Mouse (Mus musculus) liver, embryonic 12.5 days (tissue): ENCODE measurements around the gene Emsy. TPM values are rescaled to one million over a fixed set of nuclear protein-coding genes. Genes with fewer than 3 reads are reported as not detected.
A peak's percentile ranks its signal among the peaks of the same experiment; 100 is the strongest.

Source experiments
- ATAC-seq: fragments of 200-750 bp; cut with Nextera tagmentation; 2 replicates; pipeline ENCODE4 v1.8.0; 2017; ENCODE audit warnings: moderate number of reproducible peaks, mild to moderate bottlenecking, moderate library complexity
- H3K27ac ChIP-seq: fragments of 300-500 bp; sonication (generic); 2 replicates; pipeline ENCODE4 v1.5.1; 2016; ENCODE audit warnings: mild to moderate bottlenecking
- H3K27me3 ChIP-seq: fragments of 300-500 bp; sonication (generic); replicated peaks from 2 replicates; pipeline ENCODE4 v1.6.1; 2016; ENCODE audit warnings: mild to moderate bottlenecking, moderate library complexity
- H3K36me3 ChIP-seq: fragments of 300-500 bp; sonication (generic); 2 replicates; pipeline ENCODE4 v1.6.1; 2016; ENCODE audit warnings: mild to moderate bottlenecking, moderate library complexity
- H3K4me1 ChIP-seq: fragments of 300-500 bp; sonication (generic); 2 replicates; pipeline ENCODE4 v1.6.1; 2016
- H3K4me2 ChIP-seq: fragments of 300-500 bp; sonication (generic); 2 replicates; pipeline ENCODE4 v1.6.1; 2016; ENCODE audit warnings: mild to moderate bottlenecking, moderate library complexity
- H3K4me3 ChIP-seq: fragments of 300-500 bp; sonication (generic); 2 replicates; pipeline ENCODE4 v1.5.1; 2016; ENCODE audit warnings: mild to moderate bottlenecking, moderate library complexity
- H3K9ac ChIP-seq: fragments of 300-500 bp; sonication (generic); 2 replicates; pipeline ENCODE4 v1.6.1; 2016; ENCODE audit warnings: mild to moderate bottlenecking, moderate library complexity
- H3K9me3 ChIP-seq: fragments of 300-500 bp; sonication (generic); replicated peaks from 2 replicates; pipeline ENCODE4 v1.6.1; 2016; ENCODE audit warnings: mild to moderate bottlenecking, moderate library complexity
- WGBS: fragments of 180-500 bp; shearing (Covaris S2); methylation state at CpG from one replicate; pipeline ENCODE4 v1.1.7; 2016; ENCODE audit not compliant: insufficient replicate concordance; 5-methylcytosine and 5-hydroxymethylcytosine counted together
- polyA plus RNA-seq: library from polyadenylated mRNA; unstranded; fragments of >200 nt; fragmentation: Nextera tagmentation; extraction: Ambion mirVana; gene quantifications from 2 replicates; pipeline ENCODE4 v1.2.1, GENCODE M21; 2016

Gene Emsy
- 10.4 and 11.8 TPM in 2 replicates for polyA plus RNA-seq

DNA sequence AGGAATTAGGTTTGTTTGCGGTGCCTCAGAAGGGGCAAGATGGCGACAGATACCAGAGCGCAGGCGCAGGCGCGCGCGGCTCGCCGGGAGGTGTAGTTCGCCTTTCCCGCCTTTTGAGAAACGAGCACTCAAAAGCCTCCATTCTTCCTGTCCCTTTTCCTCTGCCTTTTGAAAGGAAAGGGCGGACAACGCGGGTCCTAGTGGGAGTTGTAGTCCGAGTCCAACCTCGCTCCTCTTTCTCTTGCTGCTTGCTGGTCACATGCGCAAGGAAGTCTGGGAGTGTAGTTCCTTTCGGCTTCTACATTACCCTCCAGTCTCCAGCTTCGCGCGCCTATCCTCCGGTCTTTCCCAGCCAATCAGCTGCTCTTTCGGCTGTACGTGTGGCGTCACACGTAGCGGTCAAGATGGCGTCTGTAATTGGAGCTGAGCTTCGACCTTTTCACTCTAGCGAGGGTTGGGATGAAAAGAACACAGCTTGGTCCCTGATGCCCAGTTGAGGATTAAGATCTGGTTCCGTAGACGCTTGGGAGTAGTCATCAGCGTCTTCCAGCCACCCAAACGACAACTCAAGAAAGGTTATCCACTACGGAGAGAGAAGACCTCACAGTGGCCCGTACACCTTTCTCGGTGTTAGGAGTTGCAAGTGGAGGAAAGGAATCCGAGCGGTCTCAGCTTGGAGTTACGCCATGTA is at the start of gene Emsy:
Gene Emsy, minus strand, starts transcription at position 253 of the 691 bp plus-strand sequence.
- H3K9ac ChIP-seq, result peak within 1 kb of the TSS; percentile 96
- peak within 1 kb of the TSS; percentile 90 for H3K4me2 ChIP-seq
- peak within 1 kb of the TSS; percentile 100 for H3K4me3 ChIP-seq
- no peaks in the 10 kb centered on the region for H3K27me3 ChIP-seq
- peak within 1 kb of the TSS; percentile 95 for H3K27ac ChIP-seq
- H3K36me3 ChIP-seq, result peaks cover 40% of the 10 kb centered on the region
- ATAC-seq, result peak; percentile 94
- 1% methylated on average over 42 of the region's 42 CpGs for WGBS
- peaks cover 31% of the 10 kb centered on the region for H3K4me1 ChIP-seq
- no peaks in the 10 kb centered on the region for H3K9me3 ChIP-seq

DNA sequence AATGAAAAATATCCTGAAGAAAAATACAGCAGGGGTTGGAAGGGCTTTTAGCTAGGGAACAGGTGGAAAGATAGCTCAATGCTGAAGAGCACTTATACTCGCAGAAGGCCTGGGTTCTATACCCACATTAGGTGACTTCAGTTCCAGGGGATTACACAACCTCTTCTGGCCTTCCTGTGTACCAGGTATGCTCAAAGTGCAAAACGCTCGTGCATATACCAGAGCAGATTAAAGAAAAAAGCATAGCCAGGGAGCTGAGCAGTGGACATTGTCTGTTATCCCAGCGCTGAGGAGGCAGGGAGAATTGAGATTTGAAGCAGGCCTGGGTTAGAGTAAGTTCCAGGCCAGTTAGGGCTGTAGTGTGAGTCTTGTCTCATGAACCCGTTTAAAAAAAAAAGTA is 47.7 kb upstream of the Emsy start:
- Histone ChIP-seq H3K27ac (no peak overlapping the region), H3K4me1 (peaks cover 37% of the 10 kb centered on the region)

DNA sequence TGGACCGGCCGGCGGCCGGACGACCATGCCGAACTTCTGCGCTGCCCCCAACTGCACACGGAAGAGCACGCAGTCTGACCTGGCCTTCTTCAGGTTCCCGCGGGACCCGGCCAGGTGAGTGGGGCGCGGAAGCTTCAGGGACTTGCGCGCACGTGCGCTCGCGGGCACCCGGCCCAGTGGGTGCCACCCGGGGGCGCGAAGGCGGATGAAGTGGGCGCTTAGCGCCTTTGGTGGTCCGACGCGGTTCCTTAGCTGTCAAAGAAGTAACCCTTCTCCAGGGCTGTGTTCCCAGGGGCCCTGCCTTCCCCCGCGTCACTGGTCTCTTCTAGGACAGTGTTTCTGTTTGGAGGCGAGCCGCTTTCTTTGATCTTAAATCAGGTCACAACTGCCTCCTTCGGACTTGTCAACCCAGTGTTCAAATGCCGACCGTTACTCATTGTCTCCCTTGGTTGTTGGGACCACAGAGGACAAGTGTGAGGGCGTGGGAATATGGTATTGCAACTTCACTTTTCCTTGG is 46.8 kb upstream of the Emsy start:
- Histone ChIP-seq H3K36me3 (no peaks in the 10 kb centered on the region; the same call in 1 of the 2 replicates), H3K27ac (peak overlapping the region; percentile 89), H3K9ac (peak overlapping the region; percentile 96), H3K9me3 (no peaks in the 10 kb centered on the region), H3K4me1 (peaks cover 37% of the 10 kb centered on the region), H3K4me3 (peak overlapping the region; percentile 99), H3K27me3 (no peaks in the 10 kb centered on the region), H3K4me2 (peak overlapping the region; percentile 91)
- WGBS, result under 1% methylated on average over 38 of the region's 38 CpGs
- no peak for ATAC-seq

More for the DNA sequence above, 47.7 kb upstream of the Emsy start:
- H3K27me3 ChIP-seq, result no peaks in the 10 kb centered on the region
- H3K36me3 ChIP-seq, result peaks cover 6% of the 10 kb centered on the region
- ATAC-seq, result no peak
- H3K9ac ChIP-seq, result peak overlapping the region; percentile 96
- peak overlapping the region; percentile 91 for H3K4me2 ChIP-seq
- H3K4me3 ChIP-seq, result peak overlapping the region; percentile 99
- 39% methylated on average over 5 of the region's 5 CpGs for WGBS
- no peaks in the 10 kb centered on the region for H3K9me3 ChIP-seq

DNA sequence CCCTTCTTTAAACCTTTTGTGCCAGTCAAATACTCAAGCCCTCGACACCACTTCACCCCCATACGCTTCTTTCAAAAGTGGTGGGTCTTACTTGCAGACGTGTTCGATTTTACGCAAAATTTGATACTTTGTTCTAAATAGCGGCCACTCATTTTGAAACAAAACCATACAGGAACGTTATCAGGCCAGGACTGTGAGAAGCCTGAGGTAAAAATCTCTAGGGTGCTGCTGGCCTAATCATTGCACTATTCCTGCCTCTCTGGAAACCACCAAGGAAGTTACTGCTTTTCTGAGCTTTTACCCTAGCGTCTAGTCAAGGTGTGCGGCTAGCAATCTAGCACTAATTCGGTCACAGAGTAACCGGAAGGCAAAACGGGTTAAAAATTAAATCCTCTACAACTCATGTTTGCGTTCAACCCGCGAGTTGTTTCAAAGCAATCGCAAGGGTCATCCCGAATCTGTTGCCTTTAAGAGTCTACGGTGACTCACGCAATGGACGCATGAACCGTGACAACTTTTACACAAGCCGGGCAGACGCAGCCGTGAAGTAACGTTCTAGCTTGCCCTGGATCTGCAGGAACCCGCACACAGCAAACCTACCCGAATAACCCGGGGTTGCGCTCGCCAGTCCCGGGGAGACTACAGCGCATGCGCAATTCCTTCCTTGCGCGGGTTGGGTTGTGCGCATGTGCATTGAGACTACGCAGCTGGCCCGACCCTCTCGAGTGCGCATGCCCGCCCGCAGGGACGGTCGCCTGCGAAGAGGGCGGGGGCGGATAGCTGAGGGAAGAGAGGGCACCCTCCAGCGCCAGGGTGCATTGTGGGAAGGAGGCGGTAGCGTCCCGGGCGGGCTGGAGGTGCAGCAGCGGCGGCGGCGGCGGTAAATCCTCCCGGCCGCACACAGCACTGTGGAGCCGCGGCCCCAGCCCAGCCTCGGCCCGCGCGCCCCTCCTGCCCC is 46.0 kb upstream of the Emsy start, which contains the start of gene Thap12:
Gene Thap12, plus strand, starts transcription at position 821 of the 958 bp plus-strand sequence.
- H3K9me3 ChIP-seq, result no peaks in the 10 kb centered on the region
- H3K4me1 ChIP-seq, result peaks cover 37% of the 10 kb centered on the region
- peak within 1 kb of the TSS; percentile 91 for H3K4me2 ChIP-seq
- peak within 1 kb of the TSS; percentile 89 for H3K27ac ChIP-seq
- H3K36me3 ChIP-seq, result no peaks in the 10 kb centered on the region; the same call in 1 of the 2 replicates
- no peaks in the 10 kb centered on the region for H3K27me3 ChIP-seq
- peak within 1 kb of the TSS; percentile 99 for H3K4me3 ChIP-seq
- WGBS, result 1% methylated on average over 63 of the region's 65 CpGs
- ATAC-seq, result peak; percentile 97
- peak within 1 kb of the TSS; percentile 96 for H3K9ac ChIP-seq

DNA sequence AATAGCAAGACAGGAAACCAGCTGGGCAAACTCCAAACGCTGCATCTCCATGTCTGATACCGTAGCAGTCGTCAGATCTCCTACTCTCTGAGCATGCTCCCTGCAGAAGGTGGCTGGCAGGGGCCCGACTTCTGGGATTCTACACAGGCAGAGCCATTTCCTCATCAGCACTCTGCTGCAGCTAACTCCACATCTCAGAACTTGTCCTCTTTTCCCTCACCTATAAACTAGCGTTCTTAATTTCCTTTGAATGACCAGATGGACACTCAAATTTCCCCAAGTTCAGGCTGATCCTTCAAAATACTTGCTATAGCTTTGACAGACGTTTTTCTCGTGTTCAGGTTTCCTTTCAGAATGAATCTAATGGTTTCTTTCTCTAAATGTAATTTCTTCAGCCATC is 45.2 kb upstream of the Emsy start:
- WGBS, result 15% methylated on average over 7 of the region's 7 CpGs
- Histone ChIP-seq H3K4me1 (peaks cover 37% of the 10 kb centered on the region), H3K27ac (peak overlapping the region; percentile 89), H3K4me3 (peak overlapping the region; percentile 99), H3K36me3 (no peaks in the 10 kb centered on the region), H3K27me3 (no peaks in the 10 kb centered on the region), H3K9me3 (no peaks in the 10 kb centered on the region), H3K9ac (peak overlapping the region; percentile 96), H3K4me2 (peak overlapping the region; percentile 91)
- ATAC-seq, result no peak

DNA sequence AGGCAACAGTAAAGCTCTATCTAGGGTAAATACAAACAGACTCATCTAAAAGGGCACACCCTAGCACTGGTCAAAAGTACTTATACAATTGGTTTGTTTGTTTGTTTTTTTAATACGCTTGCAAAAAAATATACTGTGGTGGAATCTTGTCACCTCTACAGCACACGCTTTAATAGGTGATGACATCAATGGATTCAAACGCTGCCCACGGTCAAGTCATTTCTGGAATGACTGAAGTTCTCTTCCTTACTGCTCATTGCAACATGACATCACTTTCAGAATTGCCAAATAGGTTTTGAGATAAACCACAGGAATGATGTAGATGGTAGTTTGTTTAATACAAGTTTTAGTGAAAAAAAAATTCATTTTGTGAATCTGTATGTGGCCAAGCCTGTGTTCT is 42.0 kb upstream of the Emsy start:
- H3K9ac ChIP-seq, result no peak overlapping the region
- no peaks in the 10 kb centered on the region for H3K36me3 ChIP-seq
- peaks cover 15% of the 10 kb centered on the region for H3K4me1 ChIP-seq
- no peaks in the 10 kb centered on the region for H3K9me3 ChIP-seq
- no peak for ATAC-seq
- WGBS, result 85% methylated on average over 4 of the region's 4 CpGs
- H3K27me3 ChIP-seq, result no peaks in the 10 kb centered on the region
- H3K27ac ChIP-seq, result no peak overlapping the region
- no peak overlapping the region for H3K4me3 ChIP-seq
- H3K4me2 ChIP-seq, result no peak overlapping the region

DNA sequence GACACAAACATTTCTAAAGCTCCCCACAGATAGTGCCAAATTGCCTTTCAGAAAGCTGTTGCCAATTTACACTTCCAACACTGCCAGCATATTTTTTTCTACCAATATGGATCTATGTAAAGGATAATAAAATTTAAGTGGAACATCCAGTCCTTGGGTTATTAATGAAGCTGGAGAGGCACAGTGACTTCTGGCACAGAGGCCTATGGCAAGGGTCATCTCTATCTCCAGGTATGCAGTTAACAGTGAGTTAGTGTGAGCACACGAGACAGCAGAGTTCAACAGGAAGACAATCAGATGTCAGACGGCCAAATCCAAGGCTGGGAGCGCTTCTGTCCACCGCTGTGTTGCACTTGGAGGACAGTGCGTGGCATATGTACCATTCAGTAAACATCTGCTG is 41.5 kb upstream of the Emsy start:
- Histone ChIP-seq H3K27ac (no peak overlapping the region), H3K9me3 (no peaks in the 10 kb centered on the region), H3K4me3 (no peak overlapping the region), H3K9ac (no peak overlapping the region), H3K36me3 (no peaks in the 10 kb centered on the region), H3K4me1 (peaks cover 17% of the 10 kb centered on the region), H3K4me2 (no peak overlapping the region), H3K27me3 (no peaks in the 10 kb centered on the region)
- WGBS, result 45% methylated on average over 5 of the region's 5 CpGs
- ATAC-seq, result no peak

DNA sequence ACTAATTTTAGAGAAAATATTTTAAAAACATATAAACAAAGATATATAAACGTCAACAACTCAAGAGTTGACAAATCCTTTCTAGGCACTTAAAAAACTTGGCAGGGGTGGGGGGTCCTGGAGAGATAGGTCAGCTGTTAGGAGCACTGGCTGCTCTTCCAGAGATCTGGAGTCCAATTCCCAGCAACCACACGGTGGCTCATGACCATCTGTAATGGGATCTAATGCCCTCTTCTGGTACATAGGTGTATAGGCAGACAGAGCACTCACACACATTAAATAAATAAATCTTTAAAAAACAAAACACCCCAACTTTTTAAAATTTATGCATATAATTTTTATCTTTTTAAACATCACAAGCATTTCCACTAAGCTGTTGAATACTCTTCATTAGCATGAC is 40.9 kb upstream of the Emsy start:
- Histone ChIP-seq H3K4me2 (no peak overlapping the region), H3K9me3 (no peaks in the 10 kb centered on the region), H3K27ac (no peak overlapping the region), H3K4me1 (peaks cover 20% of the 10 kb centered on the region), H3K4me3 (no peak overlapping the region), H3K9ac (no peak overlapping the region), H3K27me3 (no peaks in the 10 kb centered on the region), H3K36me3 (no peaks in the 10 kb centered on the region)
- 13% methylated on average over 2 of the region's 2 CpGs for WGBS
- no peak for ATAC-seq

DNA sequence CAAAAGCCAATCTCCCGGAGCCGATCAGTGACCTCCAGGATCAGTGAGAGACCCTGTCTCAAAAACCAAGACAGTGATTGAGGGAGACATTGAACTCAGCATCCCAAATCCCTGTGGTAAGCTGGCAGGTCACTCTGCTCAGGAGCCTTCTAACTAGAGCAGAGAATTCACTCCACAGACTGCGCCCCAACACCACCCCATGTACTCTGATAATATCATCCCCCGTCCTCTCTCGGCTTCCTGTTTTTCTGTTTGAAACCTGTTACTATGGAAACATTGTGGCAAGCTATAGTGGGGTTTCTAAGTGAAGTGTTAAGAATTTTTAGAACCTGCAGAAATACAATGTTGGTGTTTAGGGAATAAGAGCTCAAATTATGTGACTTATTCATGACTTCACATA is 37.5 kb upstream of the Emsy start:
- no peak for ATAC-seq
- Histone ChIP-seq H3K4me1 (0 out of 2 replicates have a peak, but pooled peaks cover 7% of the 10 kb centered on the region), H3K9me3 (no peaks in the 10 kb centered on the region), H3K27me3 (no peaks in the 10 kb centered on the region), H3K4me2 (no peak overlapping the region), H3K27ac (no peak overlapping the region), H3K9ac (no peak overlapping the region), H3K4me3 (no peak overlapping the region), H3K36me3 (no peaks in the 10 kb centered on the region)
- 38% methylated on average over 5 of the region's 5 CpGs for WGBS

DNA sequence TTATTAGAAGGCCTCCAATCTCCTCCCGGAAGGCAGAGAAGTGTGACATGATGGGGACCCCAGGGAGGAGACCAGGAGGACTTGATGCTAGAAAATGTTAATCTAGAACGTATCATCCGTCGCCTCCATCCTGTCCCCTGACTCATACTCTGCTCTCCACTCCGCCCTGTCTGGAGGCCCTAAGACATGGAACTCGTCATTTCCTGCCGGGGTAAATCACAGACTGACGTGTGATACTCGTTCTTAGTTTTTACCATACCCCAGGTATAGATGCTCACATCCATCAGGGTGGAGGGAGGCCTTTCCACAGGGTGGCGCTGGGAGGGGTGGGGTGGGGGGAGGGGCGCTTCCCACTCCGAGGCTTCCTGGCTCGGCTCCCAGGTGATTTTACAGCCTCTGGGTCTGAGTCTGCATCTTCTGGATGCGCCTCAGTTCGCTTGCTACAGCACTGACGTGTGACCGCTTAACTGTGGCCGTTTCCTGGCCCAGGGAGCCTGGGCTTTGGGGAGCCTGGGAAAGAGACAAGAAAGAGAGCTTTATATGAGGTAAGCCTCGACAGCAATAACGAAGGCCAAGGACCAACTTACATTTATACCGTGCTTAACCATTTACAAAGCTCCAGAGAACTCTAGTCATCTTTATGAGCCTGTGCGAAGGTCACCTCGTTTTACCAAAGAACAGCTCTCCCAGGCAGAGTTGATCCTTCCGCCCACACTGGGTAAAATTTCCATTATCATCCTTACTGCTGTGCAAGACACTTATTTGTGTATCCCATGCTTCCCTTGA is 36.4 kb upstream of the Emsy start:
- H3K9ac ChIP-seq, result no peak overlapping the region
- H3K27ac ChIP-seq, result no peak overlapping the region
- 0 out of 2 replicates have a peak, but pooled peaks cover 7% of the 10 kb centered on the region for H3K4me1 ChIP-seq
- 45% methylated on average over 24 of the region's 24 CpGs for WGBS
- no peak for ATAC-seq
- no peaks in the 10 kb centered on the region for H3K27me3 ChIP-seq
- no peak overlapping the region for H3K4me3 ChIP-seq
- no peaks in the 10 kb centered on the region for H3K36me3 ChIP-seq
- no peaks in the 10 kb centered on the region for H3K9me3 ChIP-seq
- H3K4me2 ChIP-seq, result no peak overlapping the region

DNA sequence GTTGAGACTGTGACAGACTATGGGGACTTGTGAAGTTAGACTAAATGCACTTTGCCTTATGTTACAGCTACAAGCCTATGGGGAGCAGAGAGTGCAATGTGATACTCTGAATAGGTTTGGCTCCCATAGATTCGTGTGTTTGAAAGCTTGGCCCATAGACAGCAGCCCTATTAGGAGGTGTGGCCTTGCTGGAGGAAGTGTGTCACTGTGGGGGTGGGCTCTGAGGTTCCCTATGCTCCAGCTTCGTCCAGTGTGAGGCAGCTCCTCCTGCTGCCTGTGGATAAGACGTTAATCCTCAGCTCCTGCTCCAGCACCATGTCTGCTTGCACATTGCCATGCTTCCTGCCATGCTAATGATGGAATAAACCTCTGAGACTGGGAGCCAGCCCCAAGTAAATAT is 34.2 kb upstream of the Emsy start:
- Histone ChIP-seq H3K9me3 (no peaks in the 10 kb centered on the region), H3K36me3 (no peaks in the 10 kb centered on the region), H3K4me1 (0 out of 2 replicates have a peak, but pooled peaks cover 7% of the 10 kb centered on the region), H3K9ac (no peak overlapping the region), H3K4me3 (no peak overlapping the region), H3K4me2 (no peak overlapping the region), H3K27ac (no peak overlapping the region), H3K27me3 (peaks cover 5% of the 10 kb centered on the region)
- ATAC-seq, result no peak
- WGBS, result 11% methylated on average over 3 of the region's 3 CpGs
